Mouse (Mus musculus): ENCODE data around the gene Fez2. TPM values are rescaled to one million over a fixed set of nuclear protein-coding genes. Genes with fewer than 3 reads are reported as not detected.

The Fez2 gene
- polyA plus RNA-seq, 1 experiment from 2014 or later = 43.2 TPM

GRCm38 (mm10) chr17:78451886-78452285 lies 33.9 kb upstream of the Fez2 start:
- DNase-seq (ENCODE audit: low spot score) (no peak), ATAC-seq (ENCODE audit: low read depth) (no peak)
- no peaks in the 10 kb centered on the region for H3K36me3 ChIP-seq (ENCODE audit: control insufficient read depth, insufficient read depth, low read length)
- no peak overlapping the region for H3K9ac ChIP-seq (ENCODE audit: low read depth, low read length)
- H3K4me1 ChIP-seq (ENCODE audit: control insufficient read depth, insufficient read depth, low read length) = no peaks in the 10 kb centered on the region
- H3K27ac ChIP-seq (replicated peaks; ENCODE audit: low read depth, low read length) = no peak overlapping the region
- H3K9me3 ChIP-seq (ENCODE audit: control insufficient read depth, low read length) = no peaks in the 10 kb centered on the region
- no peak overlapping the region for H3K4me3 ChIP-seq (ENCODE audit: low read depth, low read length)
- H3K27me3 ChIP-seq (replicated peaks; ENCODE audit: control insufficient read depth, insufficient read depth, low read length) = no peaks in the 10 kb centered on the region
- no peak overlapping the region for H3K4me2 ChIP-seq (ENCODE audit: low read depth, low read length)
- WGBS = 86% methylated on average over 6 of the region's 6 CpGs

- no peak overlapping the region for H3K4me2 ChIP-seq (ENCODE audit: low read depth, low read length)
- H3K9ac ChIP-seq (ENCODE audit: low read depth, low read length) = no peak overlapping the region
- DNase-seq (ENCODE audit: low spot score) (no peak), ATAC-seq (ENCODE audit: low read depth) (no peak)
- H3K27ac ChIP-seq (replicated peaks; ENCODE audit: low read depth, low read length) = no peak overlapping the region
- no peak overlapping the region for H3K4me3 ChIP-seq (ENCODE audit: low read depth, low read length)
- H3K9me3 ChIP-seq (ENCODE audit: control insufficient read depth, low read length) = no peaks in the 10 kb centered on the region
- H3K27me3 ChIP-seq (replicated peaks; ENCODE audit: control insufficient read depth, insufficient read depth, low read length) = no peaks in the 10 kb centered on the region
- no peaks in the 10 kb centered on the region for H3K4me1 ChIP-seq (ENCODE audit: control insufficient read depth, insufficient read depth, low read length)
- H3K36me3 ChIP-seq (ENCODE audit: control insufficient read depth, insufficient read depth, low read length) = no peaks in the 10 kb centered on the region
- WGBS = 65% methylated on average over 7 of the region's 7 CpGs
These were observed 33.4 kb upstream of the Fez2 start for GRCm38 (mm10) chr17:78451332-78451793.

- no peak overlapping the region for H3K4me3 ChIP-seq (ENCODE audit: low read depth, low read length)
- no peak overlapping the region for H3K9ac ChIP-seq (ENCODE audit: low read depth, low read length)
- no peak overlapping the region for H3K27ac ChIP-seq (replicated peaks; ENCODE audit: low read depth, low read length)
- H3K36me3 ChIP-seq (ENCODE audit: control insufficient read depth, insufficient read depth, low read length) = no peaks in the 10 kb centered on the region
- H3K4me2 ChIP-seq (ENCODE audit: low read depth, low read length) = no peak overlapping the region
- H3K27me3 ChIP-seq (replicated peaks; ENCODE audit: control insufficient read depth, insufficient read depth, low read length) = no peaks in the 10 kb centered on the region
- 37% methylated on average over 13 of the region's 13 CpGs for WGBS
- H3K9me3 ChIP-seq (ENCODE audit: control insufficient read depth, low read length) = no peaks in the 10 kb centered on the region
- DNase-seq (ENCODE audit: low spot score) = peak; percentile 46
- peak; percentile 75; the same call in 1 of the 2 replicates for ATAC-seq (ENCODE audit: low read depth)
- no peaks in the 10 kb centered on the region for H3K4me1 ChIP-seq (ENCODE audit: control insufficient read depth, insufficient read depth, low read length)
These were observed 31.8 kb upstream of the Fez2 start for GRCm38 (mm10) chr17:78449635-78450197.

GRCm38 (mm10) chr17:78444826-78445225 lies 26.9 kb upstream of the Fez2 start:
- DNase-seq (ENCODE audit: low spot score) (no peak), ATAC-seq (ENCODE audit: low read depth) (no peak)
- Histone ChIP-seq H3K27ac (replicated peaks; ENCODE audit: low read depth, low read length) (no peak overlapping the region), H3K4me2 (ENCODE audit: low read depth, low read length) (no peak overlapping the region), H3K36me3 (ENCODE audit: control insufficient read depth, insufficient read depth, low read length) (no peaks in the 10 kb centered on the region), H3K4me3 (ENCODE audit: low read depth, low read length) (no peak overlapping the region), H3K9me3 (ENCODE audit: control insufficient read depth, low read length) (no peaks in the 10 kb centered on the region), H3K9ac (ENCODE audit: low read depth, low read length) (no peak overlapping the region), H3K27me3 (replicated peaks; ENCODE audit: control insufficient read depth, insufficient read depth, low read length) (no peaks in the 10 kb centered on the region), H3K4me1 (ENCODE audit: control insufficient read depth, insufficient read depth, low read length) (no peaks in the 10 kb centered on the region)
- 76% methylated on average over 7 of the region's 7 CpGs for WGBS

- H3K9me3 ChIP-seq (ENCODE audit: control insufficient read depth, low read length) = no peaks in the 10 kb centered on the region
- H3K27ac ChIP-seq (replicated peaks; ENCODE audit: low read depth, low read length) = no peak overlapping the region
- H3K27me3 ChIP-seq (replicated peaks; ENCODE audit: control insufficient read depth, insufficient read depth, low read length) = no peaks in the 10 kb centered on the region
- no peak overlapping the region for H3K4me2 ChIP-seq (ENCODE audit: low read depth, low read length)
- 97% methylated on average over 2 of the region's 2 CpGs for WGBS
- ATAC-seq (ENCODE audit: low read depth) (no peak), DNase-seq (ENCODE audit: low spot score) (no peak)
- H3K4me3 ChIP-seq (ENCODE audit: low read depth, low read length) = no peak overlapping the region
- H3K36me3 ChIP-seq (ENCODE audit: control insufficient read depth, insufficient read depth, low read length) = no peaks in the 10 kb centered on the region
- no peak overlapping the region for H3K9ac ChIP-seq (ENCODE audit: low read depth, low read length)
- H3K4me1 ChIP-seq (ENCODE audit: control insufficient read depth, insufficient read depth, low read length) = no peaks in the 10 kb centered on the region
These were observed 22.8 kb upstream of the Fez2 start for GRCm38 (mm10) chr17:78440771-78441170.

GRCm38 (mm10) chr17:78437161-78437560 lies 19.2 kb upstream of the Fez2 start:
- Histone ChIP-seq H3K36me3 (ENCODE audit: control insufficient read depth, insufficient read depth, low read length) (no peaks in the 10 kb centered on the region), H3K4me2 (ENCODE audit: low read depth, low read length) (no peak overlapping the region), H3K27ac (replicated peaks; ENCODE audit: low read depth, low read length) (no peak overlapping the region), H3K9ac (ENCODE audit: low read depth, low read length) (no peak overlapping the region), H3K4me1 (ENCODE audit: control insufficient read depth, insufficient read depth, low read length) (no peaks in the 10 kb centered on the region), H3K4me3 (ENCODE audit: low read depth, low read length) (no peak overlapping the region), H3K9me3 (ENCODE audit: control insufficient read depth, low read length) (no peaks in the 10 kb centered on the region), H3K27me3 (replicated peaks; ENCODE audit: control insufficient read depth, insufficient read depth, low read length) (no peaks in the 10 kb centered on the region)
- 83% methylated on average over 4 of the region's 4 CpGs for WGBS
- ATAC-seq (ENCODE audit: low read depth) = no peak
- no peak for DNase-seq (ENCODE audit: low spot score)

GRCm38 (mm10) chr17:78435661-78436060 lies 17.7 kb upstream of the Fez2 start:
- H3K4me1 ChIP-seq (ENCODE audit: control insufficient read depth, insufficient read depth, low read length) = no peaks in the 10 kb centered on the region
- no peak overlapping the region for H3K4me3 ChIP-seq (ENCODE audit: low read depth, low read length)
- no peaks in the 10 kb centered on the region for H3K36me3 ChIP-seq (ENCODE audit: control insufficient read depth, insufficient read depth, low read length)
- 73% methylated on average over 6 of the region's 6 CpGs for WGBS
- H3K27me3 ChIP-seq (replicated peaks; ENCODE audit: control insufficient read depth, insufficient read depth, low read length) = no peaks in the 10 kb centered on the region
- H3K4me2 ChIP-seq (ENCODE audit: low read depth, low read length) = no peak overlapping the region
- no peak overlapping the region for H3K27ac ChIP-seq (replicated peaks; ENCODE audit: low read depth, low read length)
- DNase-seq (ENCODE audit: low spot score) = no peak
- no peak overlapping the region for H3K9ac ChIP-seq (ENCODE audit: low read depth, low read length)
- no peak for ATAC-seq (ENCODE audit: low read depth)
- no peaks in the 10 kb centered on the region for H3K9me3 ChIP-seq (ENCODE audit: control insufficient read depth, low read length)

GRCm38 (mm10) chr17:78434746-78435145 lies 16.8 kb upstream of the Fez2 start:
- no peaks in the 10 kb centered on the region for H3K27me3 ChIP-seq (replicated peaks; ENCODE audit: control insufficient read depth, insufficient read depth, low read length)
- H3K27ac ChIP-seq (replicated peaks; ENCODE audit: low read depth, low read length) = no peak overlapping the region
- H3K4me2 ChIP-seq (ENCODE audit: low read depth, low read length) = no peak overlapping the region
- no peaks in the 10 kb centered on the region for H3K9me3 ChIP-seq (ENCODE audit: control insufficient read depth, low read length)
- no peak overlapping the region for H3K4me3 ChIP-seq (ENCODE audit: low read depth, low read length)
- H3K4me1 ChIP-seq (ENCODE audit: control insufficient read depth, insufficient read depth, low read length) = no peaks in the 10 kb centered on the region
- DNase-seq (ENCODE audit: low spot score) = no peak
- WGBS = 48% methylated on average over 1 of the region's 1 CpGs
- no peak for ATAC-seq (ENCODE audit: low read depth)
- no peaks in the 10 kb centered on the region for H3K36me3 ChIP-seq (ENCODE audit: control insufficient read depth, insufficient read depth, low read length)
- no peak overlapping the region for H3K9ac ChIP-seq (ENCODE audit: low read depth, low read length)

- Histone ChIP-seq H3K9me3 (ENCODE audit: control insufficient read depth, low read length) (no peaks in the 10 kb centered on the region), H3K4me1 (ENCODE audit: control insufficient read depth, insufficient read depth, low read length) (no peaks in the 10 kb centered on the region), H3K27ac (replicated peaks; ENCODE audit: low read depth, low read length) (no peak overlapping the region), H3K4me3 (ENCODE audit: low read depth, low read length) (no peak overlapping the region), H3K4me2 (ENCODE audit: low read depth, low read length) (no peak overlapping the region), H3K9ac (ENCODE audit: low read depth, low read length) (no peak overlapping the region), H3K36me3 (ENCODE audit: control insufficient read depth, insufficient read depth, low read length) (no peaks in the 10 kb centered on the region), H3K27me3 (replicated peaks; ENCODE audit: control insufficient read depth, insufficient read depth, low read length) (no peaks in the 10 kb centered on the region)
- DNase-seq (ENCODE audit: low spot score) (no peak), ATAC-seq (ENCODE audit: low read depth) (no peak)
- 74% methylated on average over 8 of the region's 8 CpGs for WGBS
These were observed 12.4 kb upstream of the Fez2 start for GRCm38 (mm10) chr17:78430374-78430773.

Measured in embryonic facial prominence, embryonic 14.5 days (tissue).